Mouse (Mus musculus): ENCODE measurements around the gene Tmem151b.
A peak's percentile ranks its signal among the peaks of the same experiment; 100 is the strongest.

The Tmem151b gene

DNA sequence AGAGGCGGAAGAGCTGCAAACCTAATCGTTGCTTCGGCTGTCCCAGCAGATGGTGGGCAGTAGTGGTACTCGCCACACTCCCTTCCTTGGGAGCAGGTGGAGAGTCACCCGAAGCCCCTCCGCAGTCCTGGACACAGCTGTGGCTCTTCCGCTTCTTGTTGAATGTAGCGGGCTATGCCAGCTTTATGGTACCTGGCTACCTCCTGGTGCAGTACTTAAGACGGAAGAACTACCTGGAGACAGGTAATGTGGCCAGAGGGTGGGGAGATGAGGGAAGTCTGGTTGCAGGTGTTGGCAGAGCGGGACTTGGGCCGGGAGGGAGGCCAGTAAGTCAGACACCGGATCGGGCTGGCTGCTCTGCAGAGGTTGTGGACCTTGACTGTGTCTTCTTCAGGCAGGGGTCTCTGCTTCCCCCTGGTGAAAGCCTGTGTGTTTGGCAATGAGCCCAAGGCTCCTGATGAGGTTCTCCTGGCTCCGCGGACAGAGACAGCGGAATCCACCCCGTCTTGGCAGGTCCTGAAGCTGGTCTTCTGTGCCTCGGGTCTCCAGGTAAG, 15.1 kb upstream of the Tmem151b start:
- no peak for DNase-seq (ENCODE audit: low spot score)

DNA sequence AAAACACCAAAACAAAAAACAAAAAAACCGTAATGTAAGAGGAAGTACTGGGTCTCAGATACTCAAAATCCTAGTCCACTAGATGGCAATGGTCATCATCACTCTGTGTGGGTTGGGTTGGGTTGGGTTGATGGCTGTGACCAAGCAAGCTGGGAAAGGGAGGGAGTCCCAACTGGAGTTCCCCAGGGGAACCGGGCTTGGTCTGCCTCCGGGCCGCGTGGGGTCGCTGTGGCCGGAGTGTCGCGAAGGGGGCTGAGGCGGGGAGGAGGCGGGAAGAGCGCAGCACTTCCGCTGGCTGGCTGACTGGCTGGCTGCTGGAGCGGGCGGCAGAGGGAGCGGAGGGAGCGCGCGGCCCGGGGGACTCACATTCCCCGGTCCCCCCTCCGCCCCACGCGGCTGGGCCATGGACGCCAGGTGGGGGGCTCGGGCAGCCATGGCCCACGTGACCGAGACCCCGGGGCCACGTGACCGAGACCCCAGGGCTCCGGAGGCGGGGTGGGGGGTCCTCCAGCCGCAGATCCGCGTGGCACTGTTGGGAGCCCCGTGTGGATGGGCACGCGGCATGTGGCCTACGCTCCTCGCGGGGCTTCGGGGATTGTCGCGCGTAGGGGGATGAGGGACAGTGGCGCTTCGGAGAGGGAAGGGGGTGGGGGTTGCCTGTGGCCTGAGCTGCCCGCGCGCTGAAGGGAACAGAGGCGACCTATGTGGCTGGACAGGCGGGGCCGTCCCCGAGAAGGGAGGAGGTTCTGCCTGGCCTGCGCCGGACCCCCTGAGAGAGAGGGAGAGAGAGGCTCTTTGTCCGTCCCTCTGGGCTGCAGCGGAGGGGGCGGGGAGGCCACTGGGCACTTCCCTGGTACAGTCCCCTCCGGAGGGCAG, 14.4 kb upstream of the Tmem151b start, which contains the start of gene Slc35b2:
Gene Slc35b2, plus strand, starts transcription at position 220 of the 876 bp plus-strand sequence.
- peak; percentile 94 for DNase-seq (ENCODE audit: low spot score)

DNA sequence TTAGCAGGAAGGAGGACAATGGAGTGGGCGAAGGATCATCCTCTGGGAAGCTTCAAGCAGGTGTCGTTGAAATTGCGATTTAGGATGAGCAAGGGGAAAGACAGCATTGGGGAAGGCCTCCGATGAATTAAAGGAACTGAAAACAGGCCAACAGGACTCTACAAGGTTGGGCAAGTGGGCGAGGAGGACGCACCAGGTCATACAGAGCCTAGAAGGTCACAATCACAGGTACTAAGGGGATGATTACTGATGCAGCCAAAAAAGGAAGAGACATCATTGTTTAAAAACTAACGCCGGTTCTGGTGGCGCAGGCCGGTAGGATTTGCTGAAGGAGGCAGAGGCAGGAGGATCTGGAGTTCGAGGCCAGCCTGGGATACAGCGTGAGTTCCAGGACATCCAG, 13.7 kb upstream of the Tmem151b start:
- no peak for DNase-seq (ENCODE audit: low spot score)

DNA sequence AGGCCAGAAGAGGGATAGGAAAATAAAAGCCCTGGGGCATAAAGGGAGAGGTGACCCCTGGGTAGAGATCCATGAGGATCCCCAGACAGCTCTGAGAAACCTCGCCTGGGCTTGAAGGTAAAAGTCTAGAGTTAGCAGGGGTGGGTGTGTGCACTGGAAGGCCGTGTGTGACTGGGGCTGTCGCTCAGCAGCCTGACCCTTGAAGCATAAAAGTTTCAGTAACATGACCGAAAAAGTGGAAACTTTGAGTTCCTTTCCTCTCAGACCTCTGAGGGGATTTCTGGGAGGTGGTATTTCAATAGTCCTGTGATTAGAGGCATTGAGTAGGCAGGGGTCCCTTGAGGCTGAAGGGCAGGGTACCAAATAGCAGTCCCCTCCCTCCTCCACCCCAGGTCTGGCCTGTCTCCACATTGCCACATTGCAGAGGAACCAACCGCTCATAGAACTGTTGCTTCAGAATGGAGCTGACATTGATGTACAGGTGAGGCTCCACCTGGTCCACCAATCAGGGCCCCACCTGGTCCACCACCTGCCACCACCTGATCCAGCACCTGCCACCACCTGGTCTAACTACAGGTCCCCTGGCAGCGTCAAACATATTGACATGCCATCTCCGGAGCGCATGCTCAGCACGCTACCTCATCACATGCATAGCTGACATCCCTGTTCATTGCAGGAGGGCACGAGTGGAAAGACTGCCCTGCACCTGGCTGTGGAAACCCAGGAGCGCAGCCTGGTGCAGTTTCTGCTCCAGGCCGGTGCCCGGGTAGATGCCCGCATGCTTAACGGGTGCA, 10.5 kb upstream of the Tmem151b start:
- no peak for DNase-seq (ENCODE audit: low spot score)

DNA sequence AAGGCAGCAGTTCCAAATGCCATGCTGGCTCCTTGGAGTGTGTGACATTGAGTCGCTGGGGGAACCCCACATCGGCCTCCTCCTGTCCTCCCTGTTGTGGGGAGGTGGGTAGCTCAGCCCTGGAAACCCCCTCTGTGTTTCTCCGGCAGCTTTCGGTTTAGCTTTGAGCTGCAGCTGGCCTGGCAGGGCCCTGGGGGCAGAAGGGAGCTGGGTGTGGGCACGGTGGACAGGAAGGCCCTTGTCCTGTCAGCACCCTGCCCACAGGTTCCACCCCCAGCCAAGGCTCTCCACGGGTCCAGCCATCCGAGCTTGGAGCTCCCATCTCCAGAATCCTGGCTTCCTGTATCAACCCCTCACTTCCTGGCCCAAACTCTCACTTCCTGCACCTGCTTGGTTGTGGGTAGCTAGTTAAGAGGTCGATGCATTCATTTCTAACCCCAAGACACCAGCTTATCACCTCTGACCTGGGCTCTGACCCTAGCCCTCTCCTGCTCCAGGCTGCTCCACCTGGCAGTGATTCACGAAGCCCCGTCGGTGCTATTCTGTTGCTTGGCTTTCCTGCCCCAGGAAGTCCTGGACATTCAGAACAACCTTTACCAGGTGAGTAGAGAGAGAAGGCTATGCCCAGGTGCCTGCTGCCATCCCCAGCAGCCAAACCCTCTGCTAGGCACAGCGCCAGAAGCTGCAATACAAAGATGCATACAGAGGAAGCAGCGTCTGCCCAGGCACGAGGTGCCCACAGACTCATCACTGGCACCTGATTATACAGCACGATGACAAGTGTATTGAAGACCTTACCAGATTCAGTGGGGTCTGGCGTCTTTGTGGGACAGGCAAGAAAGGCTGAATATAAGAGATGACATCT, 8.8 kb upstream of the Tmem151b start:
- DNase-seq (ENCODE audit: low spot score) = no peak

DNA sequence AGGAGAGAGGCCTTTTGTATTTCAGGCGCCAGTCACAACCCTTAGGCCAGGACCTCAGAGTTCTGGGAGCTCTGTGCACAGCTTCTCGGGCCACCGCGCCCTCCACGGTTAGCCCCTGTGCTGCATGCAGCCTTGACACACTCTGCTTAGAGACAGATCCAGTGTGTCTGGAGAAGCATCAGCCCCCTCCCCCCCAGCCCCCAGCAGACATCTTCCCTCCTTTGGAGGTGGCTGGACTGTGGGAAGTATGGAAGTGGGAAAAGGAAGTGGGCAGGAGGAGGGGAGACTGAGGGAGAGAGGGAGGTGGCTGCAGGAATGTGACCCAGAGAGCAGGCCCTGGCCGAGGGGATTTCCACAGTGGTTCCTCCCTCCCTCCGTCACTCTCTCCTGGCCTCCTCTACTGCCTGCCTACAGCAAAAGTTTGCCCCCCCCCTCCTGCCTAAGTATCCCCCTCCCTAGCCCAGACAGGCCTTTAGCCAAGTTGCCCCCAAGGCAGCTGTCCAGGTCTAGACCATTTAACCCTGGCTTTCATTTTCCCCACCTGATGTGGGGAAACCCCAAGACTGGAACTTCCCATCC, 7.9 kb upstream of the Tmem151b start:
- no peak for DNase-seq (ENCODE audit: low spot score)

DNA sequence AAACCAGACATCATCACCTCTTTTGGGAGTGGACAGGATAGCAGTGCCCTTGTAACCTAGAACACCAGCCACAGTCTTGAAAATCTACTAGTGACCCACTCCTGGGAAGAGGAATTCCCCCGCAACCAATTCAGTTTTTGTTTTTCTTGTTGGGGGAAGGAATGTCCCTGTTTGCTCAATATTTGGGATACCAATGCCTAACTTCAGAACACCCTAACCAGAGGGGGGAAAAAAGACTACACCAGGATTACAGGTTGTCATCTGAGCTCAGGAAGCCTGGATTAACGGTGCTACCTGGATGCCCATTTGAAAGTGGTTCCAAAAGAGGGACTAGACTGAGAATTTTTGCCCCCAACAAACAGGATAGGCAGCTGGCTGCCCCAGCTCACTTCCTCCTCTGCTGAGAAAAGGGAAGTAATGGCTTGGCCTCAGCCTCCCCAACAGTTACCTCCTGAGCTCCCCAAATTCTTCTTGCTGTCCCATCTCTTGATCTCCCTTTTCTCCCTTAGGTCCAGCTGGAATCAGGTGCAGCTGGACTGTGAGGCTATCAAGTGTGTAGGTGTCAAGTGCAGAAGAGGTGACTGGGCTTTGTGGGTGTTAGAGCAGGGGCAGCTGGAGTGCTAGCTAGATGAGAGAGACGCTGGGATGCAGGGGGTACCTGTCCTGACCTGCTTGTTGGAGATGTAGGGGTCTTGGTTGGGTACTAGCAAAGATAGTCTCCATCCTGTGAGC, 7.2 kb upstream of the Tmem151b start:
- no peak for DNase-seq (ENCODE audit: low spot score)

DNA sequence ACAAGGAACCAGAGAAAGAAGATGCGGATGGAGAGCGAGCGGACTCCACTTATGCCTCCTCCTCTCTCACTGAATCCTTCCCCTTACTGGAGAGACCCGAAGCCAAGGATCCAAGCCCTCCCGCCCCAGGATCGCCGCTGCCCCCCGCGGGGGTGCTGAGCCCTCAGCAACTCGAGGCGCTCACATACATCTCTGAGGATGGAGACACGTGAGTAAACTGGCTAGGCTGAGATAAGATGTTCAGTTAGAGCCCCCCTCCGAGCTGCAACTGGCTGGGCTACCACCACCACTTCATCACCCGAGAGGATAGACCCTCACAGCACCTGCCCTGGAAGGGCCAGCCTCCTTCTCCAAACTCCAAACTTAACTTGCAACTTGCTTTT, 6.6 kb upstream of the Tmem151b start:
- no peak for DNase-seq (ENCODE audit: low spot score)

DNA sequence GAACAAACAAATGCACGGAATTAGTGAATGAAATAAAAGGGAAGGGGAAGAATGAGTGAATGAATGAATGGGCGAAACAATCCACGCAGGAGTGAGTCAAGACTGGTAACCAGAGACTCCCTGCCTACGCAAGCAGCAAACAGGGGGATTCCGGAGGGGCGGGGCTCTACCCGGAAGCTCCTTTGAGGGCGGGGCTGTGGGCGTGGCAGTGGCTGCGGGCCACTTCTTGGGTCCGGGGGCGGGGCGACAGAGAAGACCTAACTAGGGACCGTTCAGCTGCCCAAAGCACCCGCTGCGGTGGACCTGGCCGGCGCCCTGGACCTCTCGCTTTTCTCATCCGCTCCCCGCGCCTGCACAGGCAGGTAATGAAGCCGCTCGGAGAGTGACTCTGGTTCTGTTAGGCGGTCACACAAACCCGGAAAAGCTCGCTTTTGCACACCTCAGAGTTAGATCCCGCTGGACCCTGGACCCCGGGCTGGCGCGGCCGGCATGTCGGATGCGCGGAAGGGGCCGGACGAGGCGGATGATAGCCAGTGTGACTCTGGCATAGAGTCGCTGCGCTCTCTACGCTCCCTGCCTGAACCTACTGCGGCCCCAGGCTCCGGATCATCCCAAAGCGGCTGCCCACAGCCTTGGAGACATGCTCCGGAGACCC, 6.1 kb upstream of the Tmem151b start, which contains the start of gene Nfkbie:
Gene Nfkbie, plus strand, starts transcription at position 252 of the 655 bp plus-strand sequence.
- DNase-seq (ENCODE audit: low spot score) = peak; percentile 96

DNA sequence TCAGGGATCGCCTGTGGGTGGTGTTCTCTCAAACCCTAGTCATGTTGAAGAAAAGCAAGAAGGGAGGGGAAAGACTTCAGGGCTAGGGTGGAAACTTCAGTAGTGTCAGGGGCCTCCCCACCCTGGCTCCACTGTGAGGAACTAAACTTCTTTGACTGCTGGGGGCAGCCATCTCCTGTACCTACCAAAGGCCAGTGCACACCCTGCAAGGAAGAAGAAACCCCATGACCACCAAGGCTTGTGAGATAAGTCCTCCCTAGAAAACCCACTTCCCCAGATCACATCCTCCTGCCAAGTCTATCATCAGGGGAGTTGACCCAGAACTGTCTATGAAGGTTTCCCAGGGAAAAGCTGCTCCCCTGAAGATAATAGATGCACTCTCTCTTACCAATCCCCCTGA, 4.9 kb upstream of the Tmem151b start:
- DNase-seq (ENCODE audit: low spot score) = no peak

DNA sequence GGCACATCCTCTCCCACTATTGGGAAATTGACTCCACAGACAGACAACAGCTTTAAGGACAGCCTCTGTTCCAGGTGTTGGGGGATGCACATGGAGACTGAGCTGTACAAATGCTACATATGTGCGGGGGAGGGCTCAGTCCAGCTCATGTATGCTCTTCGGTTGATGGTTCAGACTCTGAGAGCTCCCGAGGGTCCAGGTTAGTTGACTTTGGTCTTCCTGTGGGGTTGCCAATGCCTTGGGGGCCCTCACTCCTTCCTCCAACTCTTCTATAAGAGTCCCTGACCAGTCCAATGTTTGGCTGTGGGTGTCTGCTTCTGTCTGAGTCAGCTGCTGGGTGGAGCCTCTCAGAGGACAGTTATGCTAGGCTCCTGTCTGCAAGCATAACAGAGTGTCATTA, 3.6 kb upstream of the Tmem151b start:
- DNase-seq (ENCODE audit: low spot score) = no peak

DNA sequence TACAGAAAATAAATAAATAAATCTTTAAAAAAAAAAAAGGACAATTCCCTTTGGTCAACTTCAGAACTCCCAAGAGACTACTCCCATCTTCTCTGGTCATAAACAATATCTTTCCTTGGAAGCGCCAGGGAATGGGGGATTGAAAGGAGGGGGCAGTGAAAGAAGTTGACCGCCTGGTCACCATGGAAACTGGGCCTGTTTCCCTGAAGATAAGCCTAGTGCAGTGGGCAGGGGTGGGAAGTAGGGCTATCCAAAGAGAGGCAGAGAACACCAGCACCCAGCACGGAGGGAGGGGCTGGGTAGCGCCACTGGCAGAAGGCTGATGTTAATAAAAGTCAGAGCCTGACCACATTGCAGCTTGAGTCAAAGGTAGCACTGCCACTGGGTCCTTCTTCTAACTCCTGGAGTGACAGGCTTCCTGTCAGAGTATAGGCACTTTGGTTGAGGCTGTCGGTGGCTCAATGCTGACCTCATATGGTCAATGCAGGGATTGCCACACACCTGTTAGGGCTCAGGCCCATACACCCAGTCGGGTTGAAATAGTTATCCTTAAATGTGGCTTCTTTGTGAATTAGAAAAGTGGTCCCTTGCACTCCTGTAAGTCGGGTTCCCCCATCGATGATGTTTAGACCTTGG, 2.5 kb upstream of the Tmem151b start:
- peak; percentile 77 for DNase-seq (ENCODE audit: low spot score)

DNA sequence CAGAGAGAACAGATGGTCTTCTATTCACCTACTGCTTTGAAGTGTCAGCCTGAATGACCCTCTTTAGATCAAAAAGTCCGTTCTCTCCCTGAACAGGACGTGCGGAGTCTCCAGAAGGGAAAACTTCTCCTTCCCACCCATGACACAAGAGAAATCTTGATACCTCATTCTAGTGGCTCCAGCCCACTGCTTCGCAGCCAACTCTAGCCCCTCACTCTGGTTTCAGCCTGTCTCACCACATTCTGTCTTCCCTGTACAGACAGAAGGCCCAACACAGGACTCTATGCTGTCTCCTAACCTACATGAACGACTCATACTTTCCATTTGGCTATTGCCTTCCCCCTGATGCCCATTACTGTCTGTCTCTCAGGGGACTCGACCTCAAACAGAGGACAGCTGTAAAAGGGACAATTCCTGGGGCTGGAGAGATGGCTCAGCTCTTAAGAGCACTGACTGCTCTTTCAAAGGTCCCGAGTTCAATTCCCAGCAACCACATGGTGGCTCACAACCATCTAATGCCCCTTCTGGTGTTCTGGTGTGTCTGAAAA, 1.8 kb upstream of the Tmem151b start:
- DNase-seq (ENCODE audit: low spot score) = no peak

DNA sequence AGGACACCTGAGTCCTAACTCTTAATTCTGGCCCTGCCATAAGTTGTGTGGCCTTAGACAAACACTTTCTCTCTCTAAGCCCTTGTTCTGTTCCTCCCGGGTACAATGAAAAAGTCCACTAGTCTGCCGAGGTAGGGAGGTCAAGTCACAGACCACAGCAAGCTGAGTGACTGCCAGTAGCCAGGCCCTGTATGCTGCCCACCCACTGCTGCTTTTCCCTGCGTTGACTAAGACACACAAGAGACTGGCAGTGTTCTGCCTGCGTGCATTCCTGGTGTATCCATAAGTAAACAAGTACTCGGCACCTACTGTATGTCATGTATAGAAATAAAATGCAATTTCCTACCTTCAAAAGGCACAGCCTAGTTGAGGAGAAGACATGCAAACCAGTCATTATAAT, 776 bp upstream of the Tmem151b start:
- DNase-seq (ENCODE audit: low spot score) = no peak

DNA sequence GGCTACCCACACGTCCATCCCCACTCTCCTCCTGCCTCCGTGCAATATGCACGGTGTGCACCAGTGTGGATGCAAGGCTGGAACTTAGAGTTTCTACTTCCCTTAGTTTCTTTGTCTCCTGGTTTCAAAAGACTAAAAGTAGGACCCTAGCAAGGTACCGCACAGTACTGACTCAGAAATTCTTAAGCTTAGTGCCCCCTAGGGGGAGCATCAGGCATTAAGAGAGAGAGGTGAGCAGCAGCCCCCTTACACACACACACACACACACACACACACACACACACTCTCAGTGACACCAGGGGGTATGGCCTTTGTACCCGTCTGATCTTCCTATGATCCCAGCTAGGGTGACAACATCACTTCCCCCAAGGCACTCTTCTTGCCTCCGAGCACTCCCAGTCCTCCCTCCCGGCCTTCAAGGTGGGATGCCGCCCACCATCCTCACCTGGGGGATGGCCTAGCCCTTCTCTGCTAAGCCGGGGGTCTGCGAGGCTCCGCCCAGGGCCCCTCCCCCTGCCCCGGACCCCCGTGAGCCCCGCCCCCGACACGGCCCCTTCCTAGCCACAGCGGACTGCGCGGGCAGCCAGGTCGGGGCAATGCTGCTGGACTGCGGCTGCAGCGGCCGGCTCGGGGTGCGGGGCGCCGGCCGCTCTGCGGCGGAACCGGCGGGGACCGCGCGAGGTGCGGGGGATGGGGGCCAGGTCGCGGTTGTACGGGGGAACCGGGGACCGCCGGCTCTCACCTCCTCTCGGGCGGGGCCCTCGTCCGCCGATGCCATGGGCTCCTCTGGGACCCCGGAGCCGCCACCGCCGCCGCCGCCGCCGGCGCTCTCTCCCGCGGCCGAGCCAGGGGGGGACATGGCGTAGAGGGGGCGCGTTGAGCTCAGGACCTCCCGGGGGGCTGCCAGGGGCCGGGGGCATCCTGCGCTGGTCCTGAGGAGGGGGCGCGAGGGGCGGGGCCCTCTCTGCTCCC, 650 bp downstream of the Tmem151b start:
- DNase-seq (ENCODE audit: low spot score) = no peak

DNA sequence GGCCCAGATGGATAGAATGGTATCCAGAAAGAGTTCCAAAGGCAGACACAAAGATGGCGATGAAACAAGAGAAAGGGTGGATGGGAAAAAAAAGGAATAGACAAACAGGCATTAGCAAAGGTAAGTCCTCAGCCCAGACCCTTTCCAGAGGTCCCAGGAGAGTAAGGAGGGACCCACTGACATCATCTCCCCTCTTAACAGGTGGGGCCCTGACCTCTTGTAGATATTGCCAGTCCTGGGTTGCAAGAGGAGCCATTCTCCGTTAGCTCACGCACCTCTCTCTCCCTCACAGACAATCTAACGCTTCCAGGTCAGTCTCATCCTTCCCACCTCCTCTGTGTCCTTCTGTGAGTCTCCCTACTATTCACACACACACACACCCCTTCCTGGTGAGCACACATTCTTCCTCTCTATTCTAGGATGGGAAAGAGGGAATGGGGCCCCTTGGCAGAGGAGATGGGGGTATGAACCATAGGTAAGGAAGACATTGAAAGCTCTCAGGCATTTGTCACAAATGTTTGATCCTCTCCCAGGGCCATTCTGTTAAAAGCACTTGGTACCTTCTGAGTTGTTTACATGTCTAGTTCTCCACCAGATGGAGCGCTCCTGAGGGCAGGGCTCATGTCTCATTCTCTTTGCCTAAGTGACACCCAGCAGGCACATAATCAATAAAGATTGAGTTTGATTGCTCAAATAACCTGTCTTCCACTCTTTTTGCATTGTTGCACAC, 1.9 kb downstream of the Tmem151b start:
- no peak for DNase-seq (ENCODE audit: low spot score)

DNA sequence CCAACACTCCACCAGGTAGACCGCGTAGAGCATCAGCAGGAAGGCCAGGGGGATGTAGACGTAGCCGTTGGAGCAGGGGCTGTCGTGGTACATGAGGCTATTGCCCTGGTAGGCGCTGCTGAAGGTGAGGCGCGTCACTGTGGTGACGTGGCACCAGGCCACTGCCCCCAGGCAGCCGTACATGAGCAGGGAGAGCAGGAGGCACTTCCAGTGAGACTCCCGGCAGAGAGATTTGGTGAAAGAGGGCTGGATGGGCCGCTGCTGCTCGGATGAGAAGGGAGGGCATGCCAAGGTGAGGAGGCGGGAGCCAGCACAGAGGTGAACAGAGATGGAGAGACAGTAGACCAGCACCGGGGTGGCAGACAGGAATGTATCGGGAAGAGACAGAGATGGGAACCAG, 2.5 kb downstream of the Tmem151b start:
- no peak for DNase-seq (ENCODE audit: low spot score)
